Mouse (Mus musculus): ENCODE data around the gene Nme8. TPM values are rescaled to one million over a fixed set of nuclear protein-coding genes. Genes with fewer than 3 reads are reported as not detected.

Gene Nme8
- polyA plus RNA-seq, 1 experiment: not detected

GRCm38 (mm10) chr13:19698524-19699173, 1.1 kb upstream of the Nme8 start:
- Histone ChIP-seq H3K9me3 (no peaks in the 10 kb centered on the region), H3K27me3 (replicated peaks) (peaks cover 7% of the 10 kb centered on the region), H3K36me3 (replicated peaks; ENCODE audit: low read length) (no peaks in the 10 kb centered on the region), H3K4me3 (replicated peaks) (no peak overlapping the region), H3K4me1 (peaks cover 3% of the 10 kb centered on the region; the same call in 1 of the 2 replicates)
- no peak for TF ChIP-seq GATA1 (IDR thresholded peaks at IDR 0.05; ENCODE audit: borderline replicate concordance, low read length)
- TF ChIP-seq FLI1 (IDR thresholded peaks at IDR 0.05; ENCODE audit: low read length): no peak

- Histone ChIP-seq H3K27me3 (replicated peaks) (peaks cover 2% of the 10 kb centered on the region), H3K4me3 (replicated peaks) (no peak overlapping the region), H3K9me3 (no peaks in the 10 kb centered on the region), H3K4me1 (no peaks in the 10 kb centered on the region; the same call in 1 of the 2 replicates), H3K36me3 (replicated peaks; ENCODE audit: low read length) (no peaks in the 10 kb centered on the region)
- no peak for TF ChIP-seq GATA1 (IDR thresholded peaks at IDR 0.05; ENCODE audit: borderline replicate concordance, low read length)
- no peak for TF ChIP-seq FLI1 (IDR thresholded peaks at IDR 0.05; ENCODE audit: low read length)
Observed at GRCm38 (mm10) chr13:19690417-19690816, 7.2 kb downstream of the Nme8 start.

- no peaks in the 10 kb centered on the region for H3K9me3 ChIP-seq
- no peak for TF ChIP-seq FLI1 (IDR thresholded peaks at IDR 0.05; ENCODE audit: low read length)
- TF ChIP-seq GATA1 (IDR thresholded peaks at IDR 0.05; ENCODE audit: borderline replicate concordance, low read length): no peak
- H3K27me3 ChIP-seq (replicated peaks): peaks cover 2% of the 10 kb centered on the region
- no peaks in the 10 kb centered on the region for H3K36me3 ChIP-seq (replicated peaks; ENCODE audit: low read length)
- no peaks in the 10 kb centered on the region; the same call in 1 of the 2 replicates for H3K4me1 ChIP-seq
- no peak overlapping the region for H3K4me3 ChIP-seq (replicated peaks)
Observed at GRCm38 (mm10) chr13:19689971-19690370, 7.6 kb downstream of the Nme8 start.

- Histone ChIP-seq H3K4me3 (replicated peaks) (no peak overlapping the region), H3K4me1 (no peaks in the 10 kb centered on the region), H3K9me3 (0 out of 2 replicates have a peak, but pooled peaks cover 4% of the 10 kb centered on the region), H3K36me3 (replicated peaks; ENCODE audit: low read length) (no peaks in the 10 kb centered on the region), H3K27me3 (replicated peaks) (peaks cover 2% of the 10 kb centered on the region)
- no peak for TF ChIP-seq FLI1 (IDR thresholded peaks at IDR 0.05; ENCODE audit: low read length)
- no peak for TF ChIP-seq GATA1 (IDR thresholded peaks at IDR 0.05; ENCODE audit: borderline replicate concordance, low read length)
Observed at GRCm38 (mm10) chr13:19684007-19684406, 13.6 kb downstream of the Nme8 start.

- Histone ChIP-seq H3K9me3 (0 out of 2 replicates have a peak, but pooled peaks cover 4% of the 10 kb centered on the region), H3K27me3 (replicated peaks) (peaks cover 2% of the 10 kb centered on the region), H3K36me3 (replicated peaks; ENCODE audit: low read length) (no peaks in the 10 kb centered on the region), H3K4me1 (no peaks in the 10 kb centered on the region), H3K4me3 (replicated peaks) (no peak overlapping the region)
- TF ChIP-seq FLI1 (IDR thresholded peaks at IDR 0.05; ENCODE audit: low read length): no peak
- TF ChIP-seq GATA1 (IDR thresholded peaks at IDR 0.05; ENCODE audit: borderline replicate concordance, low read length): no peak
Observed at GRCm38 (mm10) chr13:19682879-19683640, 14.5 kb downstream of the Nme8 start.

- 0 out of 2 replicates have a peak, but pooled peaks cover 4% of the 10 kb centered on the region for H3K9me3 ChIP-seq
- H3K36me3 ChIP-seq (replicated peaks; ENCODE audit: low read length): no peaks in the 10 kb centered on the region
- no peaks in the 10 kb centered on the region for H3K4me1 ChIP-seq
- H3K27me3 ChIP-seq (replicated peaks): no peaks in the 10 kb centered on the region
- TF ChIP-seq FLI1 (IDR thresholded peaks at IDR 0.05; ENCODE audit: low read length) (no peak), GATA1 (IDR thresholded peaks at IDR 0.05; ENCODE audit: borderline replicate concordance, low read length) (no peak)
- H3K4me3 ChIP-seq (replicated peaks): no peak overlapping the region
Observed at GRCm38 (mm10) chr13:19674601-19675000, 23.0 kb downstream of the Nme8 start.

- no peak for TF ChIP-seq FLI1 (IDR thresholded peaks at IDR 0.05; ENCODE audit: low read length)
- TF ChIP-seq GATA1 (IDR thresholded peaks at IDR 0.05; ENCODE audit: borderline replicate concordance, low read length): no peak
- H3K4me1 ChIP-seq: no peaks in the 10 kb centered on the region
- no peaks in the 10 kb centered on the region for H3K27me3 ChIP-seq (replicated peaks)
- no peak overlapping the region for H3K4me3 ChIP-seq (replicated peaks)
- no peaks in the 10 kb centered on the region for H3K9me3 ChIP-seq
- no peaks in the 10 kb centered on the region for H3K36me3 ChIP-seq (replicated peaks; ENCODE audit: low read length)
Observed at GRCm38 (mm10) chr13:19674025-19674424, 23.6 kb downstream of the Nme8 start.

GRCm38 (mm10) chr13:19668355-19669140, 29.0 kb downstream of the Nme8 start:
- TF ChIP-seq FLI1 (IDR thresholded peaks at IDR 0.05; ENCODE audit: low read length) (no peak), GATA1 (IDR thresholded peaks at IDR 0.05; ENCODE audit: borderline replicate concordance, low read length) (no peak)
- H3K27me3 ChIP-seq (replicated peaks): no peaks in the 10 kb centered on the region
- H3K36me3 ChIP-seq (replicated peaks; ENCODE audit: low read length): no peaks in the 10 kb centered on the region
- H3K4me3 ChIP-seq (replicated peaks): no peak overlapping the region
- no peaks in the 10 kb centered on the region for H3K9me3 ChIP-seq
- no peaks in the 10 kb centered on the region for H3K4me1 ChIP-seq

GRCm38 (mm10) chr13:19652405-19652804, 45.2 kb downstream of the Nme8 start:
- no peaks in the 10 kb centered on the region for H3K9me3 ChIP-seq
- TF ChIP-seq GATA1 (IDR thresholded peaks at IDR 0.05; ENCODE audit: borderline replicate concordance, low read length): no peak
- no peaks in the 10 kb centered on the region for H3K36me3 ChIP-seq (replicated peaks; ENCODE audit: low read length)
- H3K4me1 ChIP-seq: no peaks in the 10 kb centered on the region
- H3K4me3 ChIP-seq (replicated peaks): no peak overlapping the region
- H3K27me3 ChIP-seq (replicated peaks): no peaks in the 10 kb centered on the region
